Mouse (Mus musculus) hindbrain, postnatal 0 days (tissue): ENCODE data around the gene Syt13. TPM values are rescaled to one million over a fixed set of nuclear protein-coding genes. Genes with fewer than 3 reads are reported as not detected.

Experiments
- ATAC-seq: fragments of 200-750 bp; cut with Nextera tagmentation; 2 replicates; pipeline ENCODE4 v1.8.0; 2017; ENCODE audit warnings: mild to moderate bottlenecking, moderate TSS enrichment, moderate library complexity
- DNase-seq: peaks from one replicate; pipeline ENCODE4 v3.0.0-alpha.2; 2015; ENCODE audit warnings: low spot score
- H3K27ac ChIP-seq: fragments of 300-500 bp; sonication (generic); 2 replicates; pipeline ENCODE4 v1.5.1; 2014; ENCODE audit warnings: mild to moderate bottlenecking
- H3K27me3 ChIP-seq: fragments of 300-500 bp; sonication (generic); 2 replicates; pipeline ENCODE4 v1.6.1; 2014; ENCODE audit warnings: low read length, mixed read lengths; ENCODE audit not compliant: insufficient read depth
- H3K36me3 ChIP-seq: fragments of 300-500 bp; sonication (generic); 2 replicates; pipeline ENCODE4 v1.6.1; 2014; ENCODE audit warnings: low read length, mixed read lengths; ENCODE audit not compliant: insufficient read depth
- H3K4me1 ChIP-seq: fragments of 300-500 bp; sonication (generic); 2 replicates; pipeline ENCODE4 v1.6.1; 2014; ENCODE audit warnings: antibody characterized with exemption, low read length, mixed read lengths; ENCODE audit not compliant: insufficient read depth
- H3K4me2 ChIP-seq: fragments of 300-500 bp; sonication (generic); 2 replicates; pipeline ENCODE4 v1.6.1; 2014; ENCODE audit warnings: low read depth, mild to moderate bottlenecking, low read length, moderate library complexity, mixed read lengths
- H3K4me3 ChIP-seq: fragments of 300-500 bp; sonication (generic); 2 replicates; pipeline ENCODE4 v1.5.1; 2014; ENCODE audit warnings: low read length
- H3K9ac ChIP-seq: fragments of 300-500 bp; sonication (generic); replicated peaks from 2 replicates; pipeline ENCODE4 v1.6.1; 2014; ENCODE audit warnings: mild to moderate bottlenecking, low read length, moderate library complexity, mixed read lengths
- H3K9me3 ChIP-seq: fragments of 300-500 bp; sonication (generic); 2 replicates; pipeline ENCODE4 v1.6.1; 2016; ENCODE audit warnings: low read length, mixed read lengths
- CTCF ChIP-seq: IDR thresholded peaks from 2 replicates; pipeline ENCODE4 v1.5.1; 2016; ENCODE audit warnings: antibody characterized with exemption, control low read depth, low read depth
- WGBS: fragments of 180-500 bp; shearing (Covaris S2); extraction: QIAGEN DNeasy Blood & Tissue Kit; methylation state at CpG from one replicate; pipeline ENCODE4 v1.1.7; 2014; 5-methylcytosine and 5-hydroxymethylcytosine counted together
- polyA plus RNA-seq: library from polyadenylated mRNA; unstranded; fragments of >200 nt; fragmentation: Nextera tagmentation; extraction: Ambion mirVana; gene quantifications from 2 replicates; pipeline ENCODE4 v1.2.1, GENCODE M21; 2015
- total RNA-seq: library from RNA; depleted of rRNA; stranded (reverse); fragments of >200 nt; gene quantifications from 2 replicates; pipeline ENCODE4 v1.2.3, GENCODE M21; 2014; rRNA removed

The Syt13 gene
- total and polyA plus RNA-seq, 2 experiments from 2014 or later, result 70.8 to 145 TPM

DNA sequence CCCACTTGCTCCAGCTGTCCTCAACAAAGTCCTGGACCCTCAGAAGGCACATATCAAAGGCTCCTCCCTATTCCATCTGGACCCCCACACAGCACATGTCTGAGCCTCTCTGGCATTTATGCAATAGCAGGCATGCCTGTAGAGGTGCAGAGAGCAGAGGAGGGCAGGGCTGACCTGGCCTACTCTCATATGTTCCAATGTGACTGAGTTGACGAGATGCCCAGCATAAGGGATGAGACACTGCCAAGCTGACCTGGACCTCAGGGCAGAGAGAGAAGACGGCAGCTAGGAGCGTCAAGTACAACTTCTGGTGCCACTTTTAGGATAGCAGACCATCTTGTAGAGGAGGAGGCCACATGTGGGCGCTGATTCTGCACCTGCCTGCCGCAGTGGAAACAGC is 77.1 kb downstream of the Syt13 start:
- Histone ChIP-seq H3K4me3 (no peak overlapping the region), H3K27ac (no peak overlapping the region), H3K4me2 (no peak overlapping the region), H3K9me3 (peaks cover 4% of the 10 kb centered on the region; the same call in 1 of the 2 replicates), H3K4me1 (peaks cover 10% of the 10 kb centered on the region), H3K36me3 (peaks cover 10% of the 10 kb centered on the region), H3K27me3 (no peaks in the 10 kb centered on the region), H3K9ac (no peak overlapping the region)
- no peak for TF ChIP-seq CTCF
- WGBS, result 93% methylated on average over 5 of the region's 5 CpGs
- no peak for DNase-seq
- no peak for ATAC-seq

DNA sequence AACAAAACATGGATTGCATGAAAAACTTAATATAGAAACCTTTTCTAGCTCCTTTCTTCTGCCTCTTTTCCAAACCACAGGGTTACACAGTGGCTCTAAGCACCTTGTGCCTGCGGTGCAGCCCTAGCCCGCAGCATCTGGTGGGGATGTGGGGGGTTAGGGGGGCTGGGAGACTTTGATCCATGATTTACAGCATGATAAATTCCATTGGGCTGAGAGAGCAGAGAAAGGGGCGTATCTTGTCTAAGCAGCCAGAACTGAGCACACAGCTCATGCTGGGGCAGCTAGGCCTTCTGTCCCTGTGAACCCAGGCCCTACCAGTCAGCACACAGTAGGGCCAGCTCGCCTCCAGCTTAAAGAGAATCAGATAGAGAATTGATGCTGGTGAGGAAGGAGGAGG is 90.1 kb downstream of the Syt13 start:
- WGBS, result 52% methylated on average over 4 of the region's 4 CpGs
- DNase-seq, result no peak
- Histone ChIP-seq H3K36me3 (peaks cover 11% of the 10 kb centered on the region), H3K27me3 (no peaks in the 10 kb centered on the region), H3K9me3 (no peaks in the 10 kb centered on the region), H3K9ac (no peak overlapping the region), H3K4me2 (no peak overlapping the region), H3K4me1 (no peaks in the 10 kb centered on the region; the same call in 1 of the 2 replicates), H3K4me3 (no peak overlapping the region), H3K27ac (no peak overlapping the region)
- ATAC-seq, result no peak
- TF ChIP-seq CTCF, result no peak

Other genes starting within 250 kb of the Syt13 start
- 14.9 and 15.6 TPM in 2 replicates for gene Prdm11, start 131.1 kb downstream of the Syt13 start, total RNA-seq
- gene Prdm11, start 131.1 kb downstream of the Syt13 start, polyA plus RNA-seq, result 3.5 and 3.7 TPM in 2 replicates